Mouse (Mus musculus) liver, postnatal 0 days (tissue): ENCODE measurements around the gene Camta1. TPM values are rescaled to one million over a fixed set of nuclear protein-coding genes. Genes with fewer than 3 reads are reported as not detected.
A peak's percentile ranks its signal among the peaks of the same experiment; 100 is the strongest.

ENCODE experiments used
- ATAC-seq: fragments of 200-750 bp; cut with Nextera tagmentation; 2 replicates; pipeline ENCODE4 v1.8.0; 2017; ENCODE audit warnings: mild to moderate bottlenecking, moderate library complexity
- DNase-seq: peaks from one replicate; pipeline ENCODE4 v3.0.0-alpha.2; 2016
- H3K27ac ChIP-seq: fragments of 300-500 bp; sonication (generic); 2 replicates; pipeline ENCODE4 v1.5.1; 2014; ENCODE audit warnings: antibody characterized with exemption, moderate library complexity, mild to moderate bottlenecking, low read depth
- H3K27me3 ChIP-seq: fragments of 300-500 bp; sonication (generic); 2 replicates; pipeline ENCODE4 v1.6.1; 2014; ENCODE audit warnings: low read length, control low read depth, mixed read lengths; ENCODE audit not compliant: insufficient read depth
- H3K36me3 ChIP-seq: fragments of 300-500 bp; sonication (generic); replicated peaks from 2 replicates; pipeline ENCODE4 v1.6.1; 2014; ENCODE audit warnings: mild to moderate bottlenecking, control low read depth, low read length, moderate library complexity, mixed read lengths; ENCODE audit not compliant: insufficient read depth
- H3K4me1 ChIP-seq: fragments of 300-500 bp; sonication (generic); 2 replicates; pipeline ENCODE4 v1.6.1; 2014; ENCODE audit warnings: antibody characterized with exemption, mild to moderate bottlenecking, control low read depth; ENCODE audit not compliant: insufficient read depth
- H3K4me2 ChIP-seq: fragments of 300-500 bp; sonication (generic); 2 replicates; pipeline ENCODE4 v1.6.1; 2014; ENCODE audit warnings: low read depth, mild to moderate bottlenecking, low read length, moderate library complexity, mixed read lengths
- H3K4me3 ChIP-seq: fragments of 300-500 bp; sonication (generic); 2 replicates; pipeline ENCODE4 v1.5.1; 2014; ENCODE audit warnings: low read depth, low read length
- H3K9ac ChIP-seq: fragments of 300-500 bp; sonication (generic); replicated peaks from 2 replicates; pipeline ENCODE4 v1.6.1; 2014; ENCODE audit warnings: mild to moderate bottlenecking, moderate library complexity
- H3K9me3 ChIP-seq: fragments of 300-500 bp; sonication (generic); 2 replicates; pipeline ENCODE4 v1.6.1; 2016; ENCODE audit warnings: mild to moderate bottlenecking, control low read depth, low read length, mixed read lengths
- CTCF ChIP-seq: sonication (generic); IDR thresholded peaks from 2 replicates; pipeline ENCODE4 v1.5.1; 2016; ENCODE audit warnings: antibody characterized with exemption, low read depth
- EP300 ChIP-seq: IDR thresholded peaks from 2 replicates; pipeline ENCODE4 v1.6.1; 2016; ENCODE audit warnings: antibody characterized with exemption, low read depth, mild to moderate bottlenecking
- WGBS: fragments of 180-500 bp; shearing (Covaris S2); extraction: QIAGEN DNeasy Blood & Tissue Kit; methylation state at CpG from one replicate; pipeline ENCODE4 v1.1.7; 2014; ENCODE audit not compliant: insufficient replicate concordance; 5-methylcytosine and 5-hydroxymethylcytosine counted together
- polyA plus RNA-seq: library from polyadenylated mRNA; unstranded; fragments of >200 nt; fragmentation: Nextera tagmentation; extraction: Ambion mirVana; gene quantifications from 2 replicates; pipeline ENCODE4 v1.2.1, GENCODE M21; 2015

Gene Camta1
- polyA plus RNA-seq, 1 experiment from 2014 or later: 48.3 TPM

DNA sequence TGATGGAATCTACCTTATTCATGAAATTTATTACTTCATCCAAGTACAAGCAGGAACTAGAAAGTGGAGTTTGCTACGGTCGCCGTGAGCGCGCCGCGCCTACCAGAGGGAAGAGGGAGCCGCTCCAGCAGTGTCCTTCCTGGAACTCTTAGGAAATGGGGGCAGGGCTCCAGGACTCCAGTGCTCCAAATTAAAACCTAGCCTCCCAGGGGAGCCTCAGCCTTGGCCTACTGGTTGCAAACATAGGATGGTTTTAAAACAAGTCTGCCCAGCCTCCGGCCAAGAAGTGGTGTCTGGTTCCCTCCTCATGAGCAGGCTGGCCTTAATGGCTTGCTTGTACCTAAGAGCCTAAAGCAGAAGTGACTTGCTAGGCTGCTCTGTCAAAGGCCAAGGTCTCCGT lies 108.4 kb downstream of the Camta1 start:
- no peaks in the 10 kb centered on the region for H3K4me1 ChIP-seq
- no peak for TF ChIP-seq EP300
- TF ChIP-seq CTCF: no peak
- H3K4me2 ChIP-seq: no peak overlapping the region
- ATAC-seq (no peak), DNase-seq (no peak)
- 89% methylated on average over 10 of the region's 10 CpGs for WGBS
- no peak overlapping the region for H3K4me3 ChIP-seq
- H3K9me3 ChIP-seq: no peaks in the 10 kb centered on the region
- no peaks in the 10 kb centered on the region for H3K27me3 ChIP-seq
- no peak overlapping the region for H3K9ac ChIP-seq
- H3K27ac ChIP-seq: no peak overlapping the region
- no peaks in the 10 kb centered on the region for H3K36me3 ChIP-seq

DNA sequence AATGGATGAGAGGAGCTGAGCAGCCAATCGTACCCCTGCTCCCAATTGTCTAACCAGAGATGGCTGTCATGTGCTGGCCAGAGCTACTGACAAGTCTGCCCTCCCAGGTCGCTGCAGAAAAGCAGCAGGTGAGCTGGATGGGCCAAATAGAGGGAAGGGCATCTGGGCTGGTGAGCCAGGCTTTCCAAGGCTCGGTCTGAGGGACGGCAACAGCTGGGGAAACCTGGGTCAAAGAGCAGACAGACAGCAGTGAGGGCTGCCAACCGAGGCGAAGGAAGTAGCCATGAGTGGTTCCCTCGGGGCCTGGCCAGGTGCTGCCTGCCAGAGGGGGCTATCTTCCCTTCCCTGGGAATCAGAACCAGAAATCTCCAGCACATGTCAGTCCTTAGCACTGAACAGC lies 109.1 kb downstream of the Camta1 start:
- no peak overlapping the region for H3K27ac ChIP-seq
- DNase-seq: no peak
- ATAC-seq: no peak
- WGBS: 66% methylated on average over 7 of the region's 7 CpGs
- no peaks in the 10 kb centered on the region for H3K27me3 ChIP-seq
- TF ChIP-seq CTCF (no peak), EP300 (no peak)
- H3K4me1 ChIP-seq: no peaks in the 10 kb centered on the region
- no peak overlapping the region for H3K4me3 ChIP-seq
- no peaks in the 10 kb centered on the region for H3K9me3 ChIP-seq
- no peak overlapping the region for H3K9ac ChIP-seq
- no peak overlapping the region for H3K4me2 ChIP-seq
- H3K36me3 ChIP-seq: no peaks in the 10 kb centered on the region

DNA sequence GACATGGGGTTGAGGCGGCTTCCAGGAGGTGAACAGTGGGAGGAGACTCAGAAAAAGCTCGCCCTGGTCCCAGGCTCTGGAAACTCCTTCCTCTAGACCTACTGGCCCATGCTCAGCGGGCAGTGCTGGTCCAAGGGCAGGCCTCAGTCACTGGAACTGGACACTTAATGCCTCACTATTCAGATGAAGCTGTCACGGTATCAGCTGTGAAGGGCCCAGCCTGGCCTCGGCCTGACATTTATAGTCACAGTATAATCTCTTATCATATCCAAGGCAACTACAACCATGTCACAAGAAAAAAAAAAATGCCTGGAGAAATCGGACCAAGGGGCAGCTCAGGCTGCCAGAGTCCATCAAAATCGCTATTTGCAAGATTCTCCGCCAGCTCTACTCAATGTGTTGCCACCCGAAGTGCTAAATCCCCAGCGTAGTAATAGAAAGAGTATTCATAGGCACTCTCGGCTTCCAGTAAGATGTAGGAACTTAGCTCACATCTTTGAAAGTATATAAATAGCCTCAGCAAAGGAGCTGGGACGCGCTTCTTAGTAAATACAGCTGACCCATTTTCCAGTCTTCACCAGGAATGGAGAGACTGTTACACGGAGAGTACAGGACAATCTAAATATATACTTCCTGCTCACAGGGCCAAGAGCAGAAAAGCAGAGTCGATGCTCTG lies 110.3 kb downstream of the Camta1 start:
- H3K4me1 ChIP-seq: no peaks in the 10 kb centered on the region
- no peak for DNase-seq
- no peaks in the 10 kb centered on the region for H3K27me3 ChIP-seq
- no peaks in the 10 kb centered on the region for H3K9me3 ChIP-seq
- ATAC-seq: no peak
- no peaks in the 10 kb centered on the region for H3K36me3 ChIP-seq
- TF ChIP-seq CTCF (no peak), EP300 (no peak)
- WGBS: 72% methylated on average over 15 of the region's 15 CpGs
- no peak overlapping the region for H3K4me3 ChIP-seq
- H3K27ac ChIP-seq: no peak overlapping the region
- H3K9ac ChIP-seq: no peak overlapping the region
- H3K4me2 ChIP-seq: no peak overlapping the region

DNA sequence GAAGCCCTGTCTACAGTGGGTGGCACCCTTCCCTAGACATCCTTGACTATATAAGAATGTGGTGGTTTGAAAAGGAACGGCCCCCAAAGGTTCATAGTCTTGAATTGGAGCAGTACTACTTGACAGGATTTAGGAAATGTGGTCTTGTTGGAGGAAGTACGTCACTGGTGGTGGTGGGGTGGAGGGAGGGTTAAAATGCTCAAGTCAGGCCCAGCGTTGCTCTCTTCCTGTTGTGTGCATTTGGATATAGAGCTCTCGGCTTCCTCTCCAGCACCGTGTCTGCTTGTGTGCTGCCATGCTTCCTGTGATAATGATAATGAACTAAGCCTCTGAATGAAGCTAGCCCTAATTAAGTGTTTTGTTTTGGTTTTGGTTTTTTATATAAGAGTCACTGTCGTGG lies 114.0 kb downstream of the Camta1 start:
- Histone ChIP-seq H3K4me3 (no peak overlapping the region), H3K9ac (no peak overlapping the region), H3K4me1 (peaks cover under 1% of the 10 kb centered on the region), H3K27ac (no peak overlapping the region), H3K36me3 (no peaks in the 10 kb centered on the region), H3K27me3 (no peaks in the 10 kb centered on the region), H3K9me3 (no peaks in the 10 kb centered on the region), H3K4me2 (no peak overlapping the region)
- no peak for TF ChIP-seq EP300
- ATAC-seq (no peak), DNase-seq (no peak)
- 35% methylated on average over 6 of the region's 6 CpGs for WGBS

DNA sequence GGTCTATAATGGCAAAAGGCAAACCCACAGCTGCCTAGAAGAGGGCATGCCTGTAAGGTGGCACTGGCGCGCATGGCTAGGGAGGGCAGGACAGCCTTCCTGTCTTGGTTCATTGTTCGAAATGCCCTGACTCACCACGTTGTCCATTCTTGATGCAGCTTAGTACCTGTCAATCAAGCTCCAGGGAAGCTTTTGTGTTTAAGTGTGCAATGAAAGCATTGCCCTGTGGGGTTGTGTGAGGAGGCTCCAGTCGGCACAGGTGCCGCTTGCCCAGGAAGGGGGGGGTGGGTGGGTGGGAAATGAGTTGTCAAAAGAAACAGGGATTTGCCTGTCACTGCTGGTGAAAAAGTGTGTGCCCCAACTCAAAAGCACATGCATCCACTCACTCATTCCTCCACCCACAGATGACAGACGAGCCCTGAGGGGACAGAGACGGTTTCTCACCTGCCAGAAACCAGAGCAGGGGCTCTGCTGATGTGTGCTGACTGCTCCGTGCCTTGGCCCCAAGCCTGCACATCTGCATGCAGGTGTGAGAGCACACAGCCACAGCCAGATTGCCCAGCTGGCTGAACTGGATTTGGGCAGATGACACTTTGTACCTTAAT lies 115.6 kb downstream of the Camta1 start:
- Histone ChIP-seq H3K4me1 (peaks cover 11% of the 10 kb centered on the region), H3K4me3 (no peak overlapping the region), H3K4me2 (no peak overlapping the region), H3K36me3 (no peaks in the 10 kb centered on the region), H3K9me3 (no peaks in the 10 kb centered on the region), H3K9ac (no peak overlapping the region), H3K27me3 (no peaks in the 10 kb centered on the region), H3K27ac (no peak overlapping the region)
- DNase-seq: no peak
- WGBS: 83% methylated on average over 9 of the region's 9 CpGs
- no peak for ATAC-seq
- TF ChIP-seq CTCF (no peak), EP300 (no peak)

DNA sequence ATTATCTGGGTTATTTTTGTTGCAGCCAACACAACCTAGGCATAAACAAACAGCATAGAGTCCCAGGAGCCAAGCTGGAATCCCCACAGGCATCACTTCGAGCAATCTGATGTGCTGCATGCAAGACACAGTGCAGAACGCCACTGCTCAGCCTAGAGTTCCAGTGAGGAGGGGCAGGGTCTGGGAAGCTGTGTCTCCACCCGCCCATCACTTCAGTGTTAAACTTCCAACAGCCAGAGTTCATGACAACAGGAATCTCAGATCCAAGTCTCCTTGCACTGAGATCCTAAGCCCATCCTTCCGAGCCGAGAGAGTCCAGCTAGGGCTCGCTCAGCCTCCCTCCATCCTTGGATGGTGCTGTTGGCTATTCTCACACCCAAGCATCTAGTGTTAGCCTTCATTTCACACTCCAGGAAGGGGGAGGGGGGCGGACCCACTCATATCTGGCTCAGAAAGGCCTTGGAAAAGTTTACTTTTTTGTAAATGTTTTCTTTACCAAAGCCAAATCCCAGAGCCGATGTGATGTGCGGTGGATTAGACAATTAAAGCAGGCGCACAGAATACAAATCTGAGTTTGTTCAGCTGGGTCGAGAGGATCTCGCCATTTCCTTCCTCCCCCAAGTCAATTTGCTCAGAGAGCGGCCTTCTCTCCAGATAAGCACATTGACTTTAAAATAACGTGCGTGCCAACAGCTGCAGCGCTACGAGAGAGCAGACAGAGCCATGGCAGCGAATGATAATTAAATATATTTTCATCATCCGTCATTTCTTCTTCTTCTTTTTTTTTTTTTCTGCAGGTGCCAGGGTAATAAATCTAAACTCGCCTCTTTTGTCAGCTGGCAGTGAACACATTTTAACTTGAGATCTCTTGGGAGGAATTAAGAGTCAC lies 120.2 kb downstream of the Camta1 start:
- H3K9me3 ChIP-seq: no peaks in the 10 kb centered on the region
- no peak overlapping the region for H3K4me3 ChIP-seq
- no peaks in the 10 kb centered on the region for H3K36me3 ChIP-seq
- peak overlapping the region; percentile 43 for H3K4me2 ChIP-seq
- DNase-seq (peak; percentile 53), ATAC-seq (peak; percentile 87)
- peaks cover 23% of the 10 kb centered on the region for H3K4me1 ChIP-seq
- H3K27me3 ChIP-seq: no peaks in the 10 kb centered on the region
- TF ChIP-seq EP300 (peak; percentile 96), CTCF (no peak)
- H3K9ac ChIP-seq: peak overlapping the region; percentile 13; the same call in 1 of the 2 replicates
- 25% methylated on average over 20 of the region's 20 CpGs for WGBS
- H3K27ac ChIP-seq: peak overlapping the region; percentile 44
